ENCODE assay signal across 9 mouse cellular contexts in the genomic region with DNA sequence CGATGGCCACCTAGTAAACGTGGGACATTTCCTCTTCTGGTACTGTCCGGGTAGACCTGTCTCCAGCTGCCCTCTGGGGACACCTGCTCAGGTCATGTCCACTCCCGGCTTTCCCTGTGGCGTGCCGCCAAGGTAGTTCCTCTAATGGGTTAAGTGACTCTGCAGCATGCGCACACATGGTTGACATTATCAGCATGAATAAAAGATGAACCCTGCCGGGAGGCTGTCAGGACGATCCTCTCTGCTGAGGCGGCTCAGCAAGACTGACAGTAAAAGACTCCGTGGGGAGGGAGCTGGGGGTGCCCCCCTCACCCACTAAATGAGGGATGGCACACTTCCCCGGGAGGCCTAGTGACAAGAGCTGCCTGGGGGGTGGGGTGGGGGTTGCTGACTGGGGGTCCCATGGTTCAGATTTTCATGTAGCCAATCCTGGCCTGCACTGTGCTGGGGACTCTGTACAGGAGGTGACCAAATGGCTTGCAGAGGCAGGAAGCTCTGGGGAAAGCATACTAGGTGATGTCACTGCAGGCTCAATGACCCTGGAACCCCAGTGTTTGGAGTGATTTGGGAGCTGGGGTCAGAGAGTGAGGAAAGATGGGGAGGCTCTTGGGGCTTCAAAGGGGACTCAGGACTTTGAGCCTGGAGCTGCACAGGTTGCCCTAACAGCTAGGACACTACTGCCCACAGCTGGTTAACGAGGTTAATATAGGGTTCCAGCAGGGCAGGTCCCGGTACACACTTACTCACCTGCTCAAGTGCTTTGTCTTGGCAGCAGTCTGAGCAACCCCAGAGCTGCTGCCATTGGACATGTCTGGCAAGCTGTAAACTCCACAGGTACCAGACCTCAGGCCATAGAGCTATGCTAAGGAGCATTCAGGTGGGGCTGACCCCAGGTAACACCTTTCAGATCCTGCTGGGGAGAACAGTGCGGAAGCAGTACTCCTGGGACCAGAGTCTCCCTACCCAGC.
DNase-seq lines count a peak whose midpoint lies in the region; ATAC-seq lines count a peak whose summit lies in the region.
"Had no signal": no experiment of that assay in that cellular context is flagged by ENCODE, and none has a peak within 500 bp of the region (broad histone marks: within the 10 kb centered on the region; RNA-seq: fewer than 3 reads in every experiment).

No protein-coding gene starts in this region.

- no peak overlapping the region for H3K27ac ChIP-seq in heart, embryonic 16.5 days (ENCODE audit: low read length)
- peak overlapping the region; percentile 83 for H3K27ac ChIP-seq in hindbrain, embryonic 13.5 days
- peak overlapping the region; percentile 64 for H3K27ac ChIP-seq in neural tube, embryonic 15.5 days (replicated peaks)

- peaks cover 3% of the 10 kb centered on the region; the same call in 1 of the 2 replicates for H3K9me3 ChIP-seq in heart, embryonic 16.5 days (replicated peaks; ENCODE audit: control insufficient read depth, low read length)
- no peaks in the 10 kb centered on the region for H3K9me3 ChIP-seq in hindbrain, embryonic 13.5 days
- no peaks in the 10 kb centered on the region for H3K9me3 ChIP-seq in neural tube, embryonic 15.5 days (replicated peaks)

- no peak overlapping the region for H3K4me3 ChIP-seq in heart, embryonic 16.5 days (ENCODE audit: low read length)
- no peak overlapping the region for H3K4me3 ChIP-seq in hindbrain, embryonic 13.5 days
- no peak overlapping the region for H3K4me3 ChIP-seq in neural tube, embryonic 15.5 days (replicated peaks)

- no peaks in the 10 kb centered on the region for H3K27me3 ChIP-seq in heart, embryonic 16.5 days (ENCODE audit: control insufficient read depth, insufficient read depth, low read length)
- H3K27me3 ChIP-seq in hindbrain, embryonic 13.5 days: no peaks in the 10 kb centered on the region
- no peaks in the 10 kb centered on the region for H3K27me3 ChIP-seq in neural tube, embryonic 15.5 days (replicated peaks)

- H3K36me3 ChIP-seq in heart, embryonic 16.5 days (ENCODE audit: control insufficient read depth, insufficient read depth): no peaks in the 10 kb centered on the region
- no peaks in the 10 kb centered on the region for H3K36me3 ChIP-seq in hindbrain, embryonic 13.5 days
- no peaks in the 10 kb centered on the region for H3K36me3 ChIP-seq in neural tube, embryonic 15.5 days

- no peak overlapping the region for H3K4me2 ChIP-seq in heart, embryonic 16.5 days (ENCODE audit: low read depth, low read length)
- H3K4me2 ChIP-seq in hindbrain, embryonic 13.5 days: peak overlapping the region; percentile 23
- H3K4me2 ChIP-seq in neural tube, embryonic 15.5 days: peak overlapping the region; percentile 9; the same call in 1 of the 2 replicates

- peak overlapping the region; percentile 32; the same call in 1 of the 2 replicates for H3K9ac ChIP-seq in heart, embryonic 16.5 days (ENCODE audit: low read length)
- H3K9ac ChIP-seq in hindbrain, embryonic 13.5 days: peak overlapping the region; percentile 39
- no peak overlapping the region for H3K9ac ChIP-seq in neural tube, embryonic 15.5 days (replicated peaks)

- intact Hi-C loops in heart, postnatal 10 days (cut with DNase I): no loop called here
- intact Hi-C loops in heart, postnatal 14 days (cut with DNase I): no loop called here

- DNase-seq in heart, postnatal 10 days: no peak
- DNase-seq in lung, postnatal 36 days: peak; percentile 76
- DNase-seq in urinary bladder, postnatal 36 days (ENCODE audit: low spot score in 2 of 2): no peak
- no peak for DNase-seq in heart, postnatal 14 days
- no peak for DNase-seq in heart, adult 18-20 months
- DNase-seq: right cerebral cortex, adult 18-20 months had no signal

- ATAC-seq in heart, embryonic 16.5 days (replicated peaks; ENCODE audit: extremely low read depth, insufficient read depth, low FRiP score): no peak; the same call in 1 of the 2 replicates
- peak; percentile 57 for ATAC-seq in hindbrain, embryonic 13.5 days (ENCODE audit: low FRiP score)
- no peak for ATAC-seq in neural tube, embryonic 15.5 days (ENCODE audit: low FRiP score)

- WGBS in heart, embryonic 16.5 days: 53% methylated on average over 15 of the region's 15 CpGs
- 27% methylated on average over 15 of the region's 15 CpGs for WGBS in hindbrain, embryonic 13.5 days
- WGBS in neural tube, embryonic 15.5 days: 32% methylated on average over 15 of the region's 15 CpGs

- H3K4me1 ChIP-seq in heart, embryonic 16.5 days (ENCODE audit: control insufficient read depth, insufficient read depth, low read length): peaks cover 12% of the 10 kb centered on the region
- peaks cover 67% of the 10 kb centered on the region for H3K4me1 ChIP-seq in hindbrain, embryonic 13.5 days (replicated peaks)
- peaks cover 52% of the 10 kb centered on the region for H3K4me1 ChIP-seq in neural tube, embryonic 15.5 days
